Mouse (Mus musculus) kidney, postnatal 0 days (tissue): ENCODE measurements at regions not wholly inside any gene's neighbourhood (a gene's known extent, or its start where the extent isn't known, plus 50 kb on each side); places are given as distances from the start of the nearest gene placed in this dataset.
A peak's percentile ranks its signal among the peaks of the same experiment; 100 is the strongest.

ENCODE experiments used
- ATAC-seq: fragments of 200-750 bp; cut with Nextera tagmentation; replicated peaks from 2 replicates; pipeline ENCODE4 v1.8.0; 2017; ENCODE audit warnings: low read depth, moderate number of reproducible peaks, moderate TSS enrichment, moderate library complexity; ENCODE audit not compliant: low FRiP score
- DNase-seq: peaks from one replicate; pipeline ENCODE4 v3.0.0-alpha.2; 2016; ENCODE audit warnings: low spot score
- H3K27ac ChIP-seq: fragments of 300-500 bp; sonication (generic); 2 replicates; pipeline ENCODE4 v1.5.1; 2014; ENCODE audit warnings: mild to moderate bottlenecking
- H3K27me3 ChIP-seq: fragments of 300-500 bp; sonication (generic); 2 replicates; pipeline ENCODE4 v1.6.1; 2014; ENCODE audit warnings: low read length, mixed read lengths; ENCODE audit not compliant: insufficient read depth
- H3K36me3 ChIP-seq: fragments of 300-500 bp; sonication (generic); 2 replicates; pipeline ENCODE4 v1.6.1; 2014; ENCODE audit warnings: low read length, mixed read lengths; ENCODE audit not compliant: insufficient read depth
- H3K4me1 ChIP-seq: fragments of 300-500 bp; sonication (generic); replicated peaks from 2 replicates; pipeline ENCODE4 v1.6.1; 2014; ENCODE audit warnings: antibody characterized with exemption, low read length, mixed read lengths; ENCODE audit not compliant: insufficient read depth
- H3K4me2 ChIP-seq: fragments of 300-500 bp; sonication (generic); 2 replicates; pipeline ENCODE4 v1.6.1; 2014; ENCODE audit warnings: mild to moderate bottlenecking, low read length, moderate library complexity, mixed read lengths
- H3K4me3 ChIP-seq: fragments of 300-500 bp; sonication (generic); replicated peaks from 2 replicates; pipeline ENCODE4 v1.5.1; 2014; ENCODE audit warnings: low read depth, low read length
- H3K9ac ChIP-seq: fragments of 300-500 bp; sonication (generic); 2 replicates; pipeline ENCODE4 v1.6.1; 2014; ENCODE audit warnings: low read depth, low read length
- H3K9me3 ChIP-seq: fragments of 300-500 bp; sonication (generic); replicated peaks from 2 replicates; pipeline ENCODE4 v1.6.1; 2016; ENCODE audit warnings: low read length, inconsistent platforms, mixed read lengths
- CTCF ChIP-seq: IDR thresholded peaks from 2 replicates; pipeline ENCODE4 v1.5.1; 2016; ENCODE audit warnings: antibody characterized with exemption, low read depth, mild to moderate bottlenecking, moderate library complexity
- WGBS: fragments of 180-500 bp; shearing (Covaris S2); extraction: QIAGEN DNeasy Blood & Tissue Kit; methylation state at CpG from one replicate; pipeline ENCODE4 v1.1.7; 2014; 5-methylcytosine and 5-hydroxymethylcytosine counted together

- TF ChIP-seq CTCF, result no peak
- WGBS, result 66% methylated on average over 8 of the region's 8 CpGs
- ATAC-seq (no peak), DNase-seq (peak; percentile 41)
- Histone ChIP-seq H3K27me3 (no peaks in the 10 kb centered on the region), H3K9ac (no peak overlapping the region), H3K36me3 (no peaks in the 10 kb centered on the region), H3K4me2 (no peak overlapping the region), H3K9me3 (no peaks in the 10 kb centered on the region), H3K4me1 (no peaks in the 10 kb centered on the region), H3K27ac (no peak overlapping the region), H3K4me3 (no peak overlapping the region)
Measured at GRCm38 (mm10) chr7:37064582-37065458, 366.9 kb downstream of the Tshz3 start.

- DNase-seq (no peak), ATAC-seq (no peak)
- Histone ChIP-seq H3K4me2 (no peak overlapping the region), H3K4me3 (no peak overlapping the region), H3K36me3 (no peaks in the 10 kb centered on the region), H3K4me1 (no peaks in the 10 kb centered on the region), H3K27ac (no peak overlapping the region), H3K27me3 (no peaks in the 10 kb centered on the region), H3K9me3 (no peaks in the 10 kb centered on the region), H3K9ac (no peak overlapping the region)
- no peak for TF ChIP-seq CTCF
- WGBS, result 44% methylated on average over 6 of the region's 6 CpGs
Measured at GRCm38 (mm10) chr7:37077698-37078097, 379.8 kb downstream of the Tshz3 start.

- no peak overlapping the region for H3K4me3 ChIP-seq
- H3K36me3 ChIP-seq, result no peaks in the 10 kb centered on the region
- ATAC-seq, result no peak
- H3K4me1 ChIP-seq, result no peaks in the 10 kb centered on the region
- TF ChIP-seq CTCF, result no peak
- 56% methylated on average over 7 of the region's 7 CpGs for WGBS
- H3K9me3 ChIP-seq, result no peaks in the 10 kb centered on the region
- H3K27me3 ChIP-seq, result no peaks in the 10 kb centered on the region
- no peak overlapping the region for H3K9ac ChIP-seq
- DNase-seq, result no peak
- no peak overlapping the region for H3K27ac ChIP-seq
- H3K4me2 ChIP-seq, result no peak overlapping the region
Measured at GRCm38 (mm10) chr7:37078140-37078539, 380.2 kb downstream of the Tshz3 start.

- no peak overlapping the region for H3K4me2 ChIP-seq
- H3K4me1 ChIP-seq, result no peaks in the 10 kb centered on the region
- WGBS, result 93% methylated on average over 3 of the region's 3 CpGs
- H3K9me3 ChIP-seq, result no peaks in the 10 kb centered on the region
- H3K9ac ChIP-seq, result no peak overlapping the region
- no peaks in the 10 kb centered on the region for H3K36me3 ChIP-seq
- ATAC-seq, result no peak
- H3K27me3 ChIP-seq, result no peaks in the 10 kb centered on the region
- H3K4me3 ChIP-seq, result no peak overlapping the region
- TF ChIP-seq CTCF, result no peak
- DNase-seq, result no peak
- no peak overlapping the region for H3K27ac ChIP-seq
Measured at GRCm38 (mm10) chr7:37089726-37090125, 391.8 kb downstream of the Tshz3 start.

GRCm38 (mm10) chr7:37092572-37092971, 394.7 kb downstream of the Tshz3 start:
- no peak overlapping the region for H3K4me3 ChIP-seq
- H3K4me2 ChIP-seq, result no peak overlapping the region
- no peaks in the 10 kb centered on the region for H3K27me3 ChIP-seq
- WGBS, result 75% methylated on average over 6 of the region's 6 CpGs
- ATAC-seq (no peak), DNase-seq (no peak)
- H3K4me1 ChIP-seq, result no peaks in the 10 kb centered on the region
- no peak for TF ChIP-seq CTCF
- no peaks in the 10 kb centered on the region for H3K9me3 ChIP-seq
- H3K9ac ChIP-seq, result no peak overlapping the region
- H3K27ac ChIP-seq, result no peak overlapping the region
- H3K36me3 ChIP-seq, result no peaks in the 10 kb centered on the region

- H3K4me1 ChIP-seq, result no peaks in the 10 kb centered on the region
- no peak overlapping the region for H3K9ac ChIP-seq
- no peak overlapping the region for H3K4me3 ChIP-seq
- no peaks in the 10 kb centered on the region for H3K9me3 ChIP-seq
- ATAC-seq (no peak), DNase-seq (no peak)
- TF ChIP-seq CTCF, result no peak
- H3K27me3 ChIP-seq, result no peaks in the 10 kb centered on the region
- H3K27ac ChIP-seq, result no peak overlapping the region
- no peak overlapping the region for H3K4me2 ChIP-seq
- no peaks in the 10 kb centered on the region for H3K36me3 ChIP-seq
- WGBS, result 51% methylated on average over 3 of the region's 3 CpGs
Measured at GRCm38 (mm10) chr7:37093721-37094120, 395.8 kb downstream of the Tshz3 start.
